Mouse (Mus musculus) adrenal gland, postnatal 25 days (tissue): ENCODE results near the gene Mycl. TPM values are rescaled to one million over a fixed set of nuclear protein-coding genes. Genes with fewer than 3 reads are reported as not detected.
"Not testable (repeated sequence)": the region's sequence is repeated elsewhere in the genome, so short reads cannot be mapped to it uniquely, and the experiment has no call there.

ENCODE experiments used
- DNase-seq: peaks from one replicate; pipeline ENCODE4 v3.0.0; 2021; ENCODE audit warnings: mixed read lengths
- total RNA-seq: library from RNA; stranded (reverse); gene quantifications from 2 replicates; pipeline ENCODE4 v1.2.3, GENCODE M21; 2021

Mycl gene
- total RNA-seq, 1 experiment from 2014 or later, result 1.2 TPM

- DNase-seq, result no peak
Measured at GRCm38 (mm10) chr4:122981238-122981637, 14.2 kb upstream of the Mycl start.

- no peak for DNase-seq
Measured at GRCm38 (mm10) chr4:122981930-122982329, 13.5 kb upstream of the Mycl start.

GRCm38 (mm10) chr4:122982537-122982936, 12.9 kb upstream of the Mycl start:
- DNase-seq, result no peak

GRCm38 (mm10) chr4:122983486-122984261, 11.8 kb upstream of the Mycl start:
- no peak for DNase-seq

- DNase-seq, result no peak
Measured at GRCm38 (mm10) chr4:122985110-122985509, 10.3 kb upstream of the Mycl start.

GRCm38 (mm10) chr4:122987421-122987820, 8.0 kb upstream of the Mycl start:
- no peak for DNase-seq

- not testable (repeated sequence) for DNase-seq
Measured at GRCm38 (mm10) chr4:122988004-122988403, 7.4 kb upstream of the Mycl start.

- DNase-seq, result no peak
Measured at GRCm38 (mm10) chr4:122991177-122991576, 4.3 kb upstream of the Mycl start.

- no peak for DNase-seq
Measured at GRCm38 (mm10) chr4:122992276-122992675, 3.2 kb upstream of the Mycl start.

GRCm38 (mm10) chr4:122996221-122996617, 767 bp downstream of the Mycl start:
- DNase-seq, result peak; percentile 43

GRCm38 (mm10) chr4:122996618-122997381, 1.3 kb downstream of the Mycl start:
- peak; percentile 28 for DNase-seq

- no peak for DNase-seq
Measured at GRCm38 (mm10) chr4:122998537-122999262, 3.2 kb downstream of the Mycl start.

- DNase-seq, result no peak
Measured at GRCm38 (mm10) chr4:122999263-122999691, 3.8 kb downstream of the Mycl start.

GRCm38 (mm10) chr4:123000130-123000529, 4.7 kb downstream of the Mycl start:
- no peak for DNase-seq

GRCm38 (mm10) chr4:123000617-123001342, 5.3 kb downstream of the Mycl start:
- DNase-seq, result no peak

GRCm38 (mm10) chr4:123005054-123005966, 9.9 kb downstream of the Mycl start:
- DNase-seq, result no peak

GRCm38 (mm10) chr4:123012501-123012900, 17.0 kb downstream of the Mycl start:
- DNase-seq, result not testable (repeated sequence)

GRCm38 (mm10) chr4:123013346-123013945, 18.0 kb downstream of the Mycl start:
- DNase-seq, result no peak

GRCm38 (mm10) chr4:123013949-123014406, 18.5 kb downstream of the Mycl start:
- no peak for DNase-seq
